Mouse (Mus musculus): ENCODE measurements around the gene Rnf149. TPM values are rescaled to one million over a fixed set of nuclear protein-coding genes. Genes with fewer than 3 reads are reported as not detected.

Gene Rnf149
- polyA plus RNA-seq, 1 experiment from 2014 or later: 25.9 TPM

- Histone ChIP-seq H3K4me1 (ENCODE audit: insufficient read depth) (peaks cover 8% of the 10 kb centered on the region; the same call in 1 of the 2 replicates), H3K4me3 (ENCODE audit: low read depth, low read length) (no peak overlapping the region), H3K9ac (replicated peaks) (no peak overlapping the region), H3K9me3 (ENCODE audit: low read length) (no peaks in the 10 kb centered on the region), H3K27ac (ENCODE audit: low read depth) (no peak overlapping the region), H3K4me2 (ENCODE audit: low read depth, low read length) (no peak overlapping the region), H3K27me3 (ENCODE audit: insufficient read depth, low read length) (no peaks in the 10 kb centered on the region), H3K36me3 (replicated peaks; ENCODE audit: insufficient read depth, low read length) (peaks cover 25% of the 10 kb centered on the region)
- ATAC-seq (no peak), DNase-seq (no peak)
- TF ChIP-seq CTCF (IDR thresholded peaks at IDR 0.05; ENCODE audit: low read depth) (no peak), EP300 (IDR thresholded peaks at IDR 0.05; ENCODE audit: low read depth) (no peak)
Measured at GRCm38 (mm10) chr1:39568079-39568478, 9.1 kb downstream of the Rnf149 start.

GRCm38 (mm10) chr1:39564603-39565002 is 12.6 kb downstream of the Rnf149 start:
- 76% methylated on average over 3 of the region's 3 CpGs for WGBS (ENCODE audit: insufficient replicate concordance)
- Histone ChIP-seq H3K27me3 (ENCODE audit: insufficient read depth, low read length) (no peaks in the 10 kb centered on the region), H3K36me3 (replicated peaks; ENCODE audit: insufficient read depth, low read length) (peaks cover 24% of the 10 kb centered on the region), H3K9ac (replicated peaks) (no peak overlapping the region), H3K4me2 (ENCODE audit: low read depth, low read length) (no peak overlapping the region), H3K27ac (ENCODE audit: low read depth) (no peak overlapping the region), H3K4me1 (ENCODE audit: insufficient read depth) (no peaks in the 10 kb centered on the region), H3K4me3 (ENCODE audit: low read depth, low read length) (no peak overlapping the region), H3K9me3 (ENCODE audit: low read length) (no peaks in the 10 kb centered on the region)
- DNase-seq (no peak), ATAC-seq (no peak)
- no peak for TF ChIP-seq CTCF (IDR thresholded peaks at IDR 0.05; ENCODE audit: low read depth)
- TF ChIP-seq EP300 (IDR thresholded peaks at IDR 0.05; ENCODE audit: low read depth): no peak

DNA sequence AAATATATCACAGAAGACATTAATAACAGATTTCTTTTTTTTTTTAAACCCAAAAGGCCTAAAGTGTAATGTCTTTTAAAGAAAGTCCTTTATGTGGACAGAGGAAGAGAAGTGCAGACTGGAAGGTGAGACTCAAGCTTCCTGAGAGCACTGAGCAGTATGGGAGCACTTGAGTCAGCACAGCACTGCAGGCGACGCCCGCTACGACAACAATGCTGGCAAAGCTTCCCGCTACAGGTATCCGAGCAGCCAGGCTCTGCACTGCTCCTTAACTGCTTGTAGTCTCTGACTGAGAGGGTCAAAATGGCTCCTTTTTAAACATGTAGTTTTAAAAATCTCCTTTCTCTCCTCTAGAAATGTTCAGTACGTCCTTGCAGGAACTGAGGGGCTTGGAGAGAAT is 14.0 kb downstream of the Rnf149 start:
- no peak for TF ChIP-seq EP300 (IDR thresholded peaks at IDR 0.05; ENCODE audit: low read depth)
- Histone ChIP-seq H3K36me3 (replicated peaks; ENCODE audit: insufficient read depth, low read length) (peaks cover 30% of the 10 kb centered on the region), H3K27ac (ENCODE audit: low read depth) (no peak overlapping the region), H3K9me3 (ENCODE audit: low read length) (no peaks in the 10 kb centered on the region), H3K27me3 (ENCODE audit: insufficient read depth, low read length) (no peaks in the 10 kb centered on the region), H3K4me3 (ENCODE audit: low read depth, low read length) (no peak overlapping the region), H3K9ac (replicated peaks) (no peak overlapping the region), H3K4me2 (ENCODE audit: low read depth, low read length) (no peak overlapping the region), H3K4me1 (ENCODE audit: insufficient read depth) (no peaks in the 10 kb centered on the region)
- ATAC-seq (no peak), DNase-seq (no peak)
- 88% methylated on average over 7 of the region's 7 CpGs for whole genome bisulfite sequencing (ENCODE audit: insufficient replicate concordance)

DNA sequence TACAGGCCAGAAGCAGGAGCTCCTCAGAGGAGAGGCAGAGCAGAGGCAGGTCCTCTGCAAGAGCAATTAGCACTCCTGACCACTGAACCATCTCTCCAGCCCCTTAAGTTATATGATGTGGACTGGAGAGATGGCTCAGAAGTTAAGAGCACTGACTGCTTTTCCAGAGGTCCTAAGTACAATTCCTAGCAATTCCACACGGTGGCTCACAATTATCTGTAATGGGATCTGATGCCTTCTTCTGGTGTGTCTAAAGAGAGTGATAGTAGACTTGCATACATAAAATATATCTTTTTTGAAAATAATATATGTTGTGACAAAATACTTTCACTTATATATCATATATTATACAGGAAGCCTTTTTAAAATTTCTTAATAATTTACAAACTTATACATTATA is 15.3 kb downstream of the Rnf149 start:
- WGBS (ENCODE audit: insufficient replicate concordance): 61% methylated on average over 1 of the region's 1 CpGs
- Histone ChIP-seq H3K4me3 (ENCODE audit: low read depth, low read length) (no peak overlapping the region), H3K4me2 (ENCODE audit: low read depth, low read length) (no peak overlapping the region), H3K4me1 (ENCODE audit: insufficient read depth) (no peaks in the 10 kb centered on the region), H3K9me3 (ENCODE audit: low read length) (no peaks in the 10 kb centered on the region), H3K27ac (ENCODE audit: low read depth) (no peak overlapping the region), H3K27me3 (ENCODE audit: insufficient read depth, low read length) (no peaks in the 10 kb centered on the region), H3K36me3 (replicated peaks; ENCODE audit: insufficient read depth, low read length) (peaks cover 37% of the 10 kb centered on the region), H3K9ac (replicated peaks) (no peak overlapping the region)
- ATAC-seq: no peak
- DNase-seq: no peak
- TF ChIP-seq CTCF (IDR thresholded peaks at IDR 0.05; ENCODE audit: low read depth) (peak; percentile 29), EP300 (IDR thresholded peaks at IDR 0.05; ENCODE audit: low read depth) (no peak)

GRCm38 (mm10) chr1:39559009-39559408 is 18.2 kb downstream of the Rnf149 start:
- H3K36me3 ChIP-seq (replicated peaks; ENCODE audit: insufficient read depth, low read length): peaks cover 55% of the 10 kb centered on the region
- DNase-seq: no peak
- no peaks in the 10 kb centered on the region for H3K9me3 ChIP-seq (ENCODE audit: low read length)
- no peak overlapping the region for H3K4me3 ChIP-seq (ENCODE audit: low read depth, low read length)
- ATAC-seq: no peak
- H3K9ac ChIP-seq (replicated peaks): no peak overlapping the region
- no peak for TF ChIP-seq EP300 (IDR thresholded peaks at IDR 0.05; ENCODE audit: low read depth)
- H3K27me3 ChIP-seq (ENCODE audit: insufficient read depth, low read length): no peaks in the 10 kb centered on the region
- H3K4me2 ChIP-seq (ENCODE audit: low read depth, low read length): no peak overlapping the region
- H3K27ac ChIP-seq (ENCODE audit: low read depth): no peak overlapping the region
- 93% methylated on average over 2 of the region's 2 CpGs for WGBS (ENCODE audit: insufficient replicate concordance)
- no peaks in the 10 kb centered on the region for H3K4me1 ChIP-seq (ENCODE audit: insufficient read depth)

DNA sequence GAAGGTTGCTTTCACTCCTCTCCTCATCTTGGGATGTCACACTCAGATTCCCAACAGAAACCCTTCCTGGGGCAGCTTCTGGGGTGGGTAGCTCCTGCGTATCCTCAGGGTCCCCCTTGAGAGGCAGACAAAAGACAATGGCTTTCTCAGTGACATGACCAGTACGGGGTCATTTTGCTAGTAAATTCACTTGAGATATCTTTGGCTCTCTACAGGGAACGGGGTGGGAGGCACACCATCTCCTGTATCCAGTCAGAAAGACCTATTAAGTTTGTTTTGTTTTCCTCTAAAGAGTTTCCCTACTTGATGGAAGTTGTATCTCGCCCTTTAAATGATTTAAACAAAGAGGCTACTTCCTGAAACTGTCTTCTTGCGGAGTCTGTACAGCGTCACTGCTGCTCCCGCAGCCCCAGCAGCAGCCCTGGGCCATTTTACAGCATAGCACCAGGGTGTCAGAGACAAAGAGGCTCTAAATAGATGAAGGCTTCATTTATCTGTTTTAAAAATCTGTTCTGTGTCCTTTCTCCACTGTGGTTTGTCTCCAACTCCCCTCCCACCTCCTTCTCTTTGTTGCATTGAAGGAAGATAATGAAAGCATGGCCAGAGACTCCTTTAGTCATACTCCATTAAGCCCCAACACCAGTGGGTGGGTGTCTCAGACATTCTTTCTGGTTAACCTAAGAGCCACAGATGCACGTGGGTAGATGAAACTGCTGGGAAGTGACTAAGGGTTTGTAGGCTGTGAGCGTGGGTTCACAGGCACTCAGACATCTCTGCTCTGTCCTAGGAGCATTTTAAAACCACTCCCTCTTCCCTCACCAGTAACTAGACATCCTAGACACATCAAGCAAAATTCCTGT is 21.4 kb downstream of the Rnf149 start:
- Histone ChIP-seq H3K9ac (replicated peaks) (no peak overlapping the region), H3K4me3 (ENCODE audit: low read depth, low read length) (no peak overlapping the region), H3K36me3 (replicated peaks; ENCODE audit: insufficient read depth, low read length) (peaks cover 63% of the 10 kb centered on the region), H3K4me1 (ENCODE audit: insufficient read depth) (no peaks in the 10 kb centered on the region), H3K27me3 (ENCODE audit: insufficient read depth, low read length) (no peaks in the 10 kb centered on the region), H3K27ac (ENCODE audit: low read depth) (no peak overlapping the region), H3K9me3 (ENCODE audit: low read length) (no peaks in the 10 kb centered on the region), H3K4me2 (ENCODE audit: low read depth, low read length) (no peak overlapping the region)
- DNase-seq (no peak), ATAC-seq (no peak)
- TF ChIP-seq EP300 (IDR thresholded peaks at IDR 0.05; ENCODE audit: low read depth) (no peak), CTCF (IDR thresholded peaks at IDR 0.05; ENCODE audit: low read depth) (no peak)
- WGBS (ENCODE audit: insufficient replicate concordance): 75% methylated on average over 9 of the region's 9 CpGs
